Mouse (Mus musculus) olfactory bulb, adult 2 months (tissue): ENCODE results near the gene Krtap5-1.
"Not testable (repeated sequence)": the region's sequence is repeated elsewhere in the genome, so short reads cannot be mapped to it uniquely, and the experiment has no call there.

Source experiments
- CTCF ChIP-seq: fragments of 200-500 bp; IDR thresholded peaks from 2 replicates; pipeline ENCODE4 v1.5.1; 2012; ENCODE audit warnings: low read depth, mild to moderate bottlenecking, low read length, moderate library complexity; ENCODE audit not compliant: insufficient read depth
- POLR2A ChIP-seq: fragments of 200-500 bp; IDR thresholded peaks from 2 replicates; pipeline ENCODE4 v1.6.1; 2012; ENCODE audit warnings: mild to moderate bottlenecking, low read depth, low read length, moderate library complexity; ENCODE audit not compliant: insufficient read depth

DNA sequence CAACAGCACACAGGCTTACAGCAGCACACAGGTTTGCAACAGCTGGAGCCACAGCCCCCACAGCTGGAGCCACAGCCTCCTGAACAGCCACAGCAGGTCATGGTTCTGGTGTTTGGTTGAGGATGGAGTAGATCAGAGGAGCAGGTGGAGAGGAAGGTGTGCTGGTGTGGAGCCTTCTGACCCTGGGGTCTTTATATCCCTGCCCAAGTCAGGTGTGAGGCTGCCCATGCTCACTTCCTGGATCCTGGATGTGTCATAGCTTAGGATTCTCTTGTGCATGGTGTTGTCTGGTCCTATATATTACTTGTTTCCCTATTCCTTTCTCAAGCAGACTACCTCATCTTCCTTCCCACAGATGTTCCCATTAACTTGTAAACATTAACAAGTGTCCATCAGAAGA is 22.7 kb downstream of the Krtap5-1 start, which contains the start of gene Gm4559:
- TF ChIP-seq CTCF, POLR2A: not testable (repeated sequence)
